In genomic region chr16:24340646-24341045, GRCm38 (mm10) we compare ENCODE assay signal across 22 mouse cellular contexts. TPM values are rescaled to one million over a fixed set of nuclear protein-coding genes. Genes with fewer than 3 reads are reported as not detected.
DNase-seq lines count a peak whose midpoint lies in the region; TF ChIP-seq lines count a peak whose summit lies in the region.
"Had no signal": no experiment of that assay in that cellular context is flagged by ENCODE, and none has a peak within 500 bp of the region (broad histone marks: within the 10 kb centered on the region; RNA-seq: fewer than 3 reads in every experiment).

No protein-coding gene starts in this region.

- no peaks in the 10 kb centered on the region for H3K27me3 ChIP-seq in kidney, adult 2 months (replicated peaks; ENCODE audit: control insufficient read depth, insufficient read depth, low read length)
- H3K27me3 ChIP-seq: CH12.LX; embryonic facial prominence, embryonic 12.5 days; forebrain, embryonic 13.5 days; forebrain, embryonic 15.5 days; Patski had no signal

- peak; percentile 50 for DNase-seq in kidney, adult 2 months
- no peak for DNase-seq in kidney, postnatal 14 days
- peak; percentile 18 to 23 for DNase-seq in kidney, postnatal 36 days
- DNase-seq in kidney, postnatal 10 days, result no peak
- DNase-seq in frontal cortex, adult 2 months (ENCODE audit: extremely low spot score in 1 of 2, low spot score in 1 of 2), result no peak
- DNase-seq: adrenal gland, adult 8-10 months; adrenal gland, postnatal 14 days; adrenal gland, postnatal 36 days; B cell, adult 2 months; cerebellum, adult 11-12 months; cerebellum, adult 2 months; cerebellum, adult 9-10 months; cerebellum, postnatal 10 days; cerebellum, postnatal 25 days; forebrain, postnatal 0 days had no signal

- no peak overlapping the region for H3K4me3 ChIP-seq in kidney, adult 2 months (ENCODE audit: insufficient read depth, low read depth, low read length)
- H3K4me3 ChIP-seq: embryonic facial prominence, embryonic 10.5 days; embryonic facial prominence, embryonic 12.5 days; forebrain, embryonic 13.5 days; forebrain, embryonic 15.5 days had no signal

- 62% methylated on average over 7 of the region's 7 CpGs for WGBS in kidney, adult 2 months

- no peaks in the 10 kb centered on the region; the same call in 1 of the 2 replicates for H3K4me1 ChIP-seq in kidney, adult 2 months (ENCODE audit: control insufficient read depth, insufficient read depth, low read length)
- H3K4me1 ChIP-seq: forebrain, embryonic 15.5 days had no signal

- no peak overlapping the region for H3K27ac ChIP-seq in kidney, adult 2 months (ENCODE audit: insufficient read depth, low read depth, low read length)
- H3K27ac ChIP-seq: forebrain, embryonic 13.5 days; forebrain, embryonic 15.5 days had no signal

- H3K36me3 ChIP-seq in kidney, adult 2 months (ENCODE audit: control insufficient read depth, insufficient read depth, low read length), result no peaks in the 10 kb centered on the region
- H3K36me3 ChIP-seq: embryonic facial prominence, embryonic 10.5 days; embryonic facial prominence, embryonic 12.5 days; forebrain, embryonic 15.5 days; G1E had no signal

- TF ChIP-seq POLR2A in kidney, adult 2 months (IDR thresholded peaks at IDR 0.05; ENCODE audit: low read depth, low read length), result no peak

- no peak for TF ChIP-seq CTCF in kidney, adult 2 months (conservative IDR thresholded peaks at IDR 0.05; ENCODE audit: insufficient read depth, insufficient read length, low read depth, low read length)

RNA-seq across cellular contexts. Expression of gene Lpp, which starts 52.7 kb away (rescaled TPM):
- 15.9 and 20.2 TPM in 2 replicates for polyA plus RNA-seq in kidney, adult 2 months (2012; rRNA removed)
- polyA plus RNA-seq in frontal cortex, adult 2 months (2012; rRNA removed), result 2.8 and 3.0 TPM in 2 replicates
- polyA plus RNA-seq: G1E had no signal

Comparison
In these comparisons a context has a peak if more than half of its experiments do, and no peak if none do; other contexts are left out.
1. DNase-seq: peak in kidney, adult 2 months (single experiment) and kidney, postnatal 36 days (2 of 2); none in kidney, postnatal 14 days (single experiment), kidney, postnatal 10 days (single experiment) and frontal cortex, adult 2 months (0 of 2).